Mouse (Mus musculus): ENCODE measurements at regions not wholly inside any gene's neighbourhood (a gene's known extent, or its start where the extent isn't known, plus 50 kb on each side); places are given as distances from the start of the nearest gene placed in this dataset.

- TF ChIP-seq POLR2A (IDR thresholded peaks at IDR 0.05; ENCODE audit: insufficient read length, low read depth) = no peak
- no peak for TF ChIP-seq MAX (IDR thresholded peaks at IDR 0.05; ENCODE audit: low read depth)
- no peak for TF ChIP-seq TCF12 (IDR thresholded peaks at IDR 0.05; ENCODE audit: insufficient read depth, poor library complexity, severe bottlenecking)
- TF ChIP-seq E2F4 (IDR thresholded peaks at IDR 0.05; ENCODE audit: insufficient read depth) = no peak
- TF ChIP-seq TCF3 (IDR thresholded peaks at IDR 0.05; ENCODE audit: insufficient read length, low read depth) = no peak
- no peak for TF ChIP-seq MYOD1 (IDR thresholded peaks at IDR 0.05; ENCODE audit: control insufficient read depth in 1 of 3, insufficient read length in 2 of 3, low read depth in 2 of 3)
- no peak for TF ChIP-seq POLR2AphosphoS2 (IDR thresholded peaks at IDR 0.05; ENCODE audit: insufficient read length, low read depth)
- TF ChIP-seq SRF (IDR thresholded peaks at IDR 0.05; ENCODE audit: control insufficient read depth, insufficient read length, low read depth) = no peak
- TF ChIP-seq REST (IDR thresholded peaks at IDR 0.05; ENCODE audit: insufficient read depth, insufficient read length) = no peak
- TF ChIP-seq USF1 (IDR thresholded peaks at IDR 0.05; ENCODE audit: low read depth) = no peak
- no peak for TF ChIP-seq MYOG (IDR thresholded peaks at IDR 0.05; ENCODE audit: control insufficient read depth in 1 of 3, insufficient read depth in 1 of 3, insufficient read length in 2 of 3, low read depth in 2 of 3)
- TF ChIP-seq CEBPB (IDR thresholded peaks at IDR 0.05; ENCODE audit: insufficient read depth, poor library complexity, severe bottlenecking) = no peak
These were observed 167.5 kb upstream of the Sash1 start for GRCm38 (mm10) chr10:9053371-9053770.
